Mouse (Mus musculus) ES-E14 (cell line): ENCODE measurements around the gene Trmo. TPM values are rescaled to one million over a fixed set of nuclear protein-coding genes. Genes with fewer than 3 reads are reported as not detected.

Experiments
- DNase-seq: peaks from one replicate; pipeline ENCODE4 v3.0.0-alpha.2; 2013; ENCODE audit warnings: low read depth, low spot score
- H3K27ac ChIP-seq: 2 replicates; pipeline ENCODE4 v1.5.1; 2012; ENCODE audit warnings: low read depth, mild to moderate bottlenecking, low read length, moderate library complexity, mixed read lengths; ENCODE audit not compliant: poor library complexity, insufficient read depth, severe bottlenecking
- H3K36me3 ChIP-seq: 2 replicates; pipeline ENCODE4 v1.6.1; 2012; ENCODE audit warnings: mild to moderate bottlenecking, low read length, moderate library complexity, mixed read lengths; ENCODE audit not compliant: control insufficient read depth, poor library complexity, insufficient read depth, severe bottlenecking
- H3K4me1 ChIP-seq, 2 experiments: fragments of 150-350 bp in 1 of 2; sonication (generic) in 1 of 2; 2 replicates each; pipeline ENCODE4 v1.6.1; 2012; ENCODE audit warnings: low read length in 2 of 2, mild to moderate bottlenecking in 1 of 2, mixed read lengths in 1 of 2; ENCODE audit not compliant: control insufficient read depth in 2 of 2, insufficient read depth in 2 of 2, poor library complexity in 1 of 2
- H3K4me3 ChIP-seq, 2 experiments: fragments of 150-350 bp in 1 of 2; sonication (generic) in 1 of 2; 2 replicates each; pipeline ENCODE4 v1.5.1; 2012; ENCODE audit warnings: low read length in 2 of 2, low read depth in 1 of 2, mild to moderate bottlenecking in 1 of 2, mixed read lengths in 1 of 2; ENCODE audit not compliant: insufficient read depth in 1 of 2, poor library complexity in 1 of 2, severe bottlenecking in 1 of 2
- H3K9ac ChIP-seq: 2 replicates; pipeline ENCODE4 v1.6.1; 2012; ENCODE audit warnings: low read depth, mild to moderate bottlenecking, low read length, mixed read lengths; ENCODE audit not compliant: poor library complexity, insufficient read depth, severe bottlenecking
- H3K9me3 ChIP-seq: fragments of 150-350 bp; sonication (generic); 2 replicates; pipeline ENCODE4 v1.6.1; 2012; ENCODE audit warnings: low read depth, mild to moderate bottlenecking, low read length; ENCODE audit not compliant: control insufficient read depth, insufficient read depth
- CHD2 ChIP-seq: IDR thresholded peaks from 2 replicates; pipeline ENCODE4 v1.6.1; 2014; ENCODE audit warnings: mild to moderate bottlenecking, low read depth, low read length, inconsistent platforms
- HCFC1 ChIP-seq: IDR thresholded peaks from 2 replicates; pipeline ENCODE4 v1.6.1; 2012; ENCODE audit warnings: low read length, inconsistent platforms, borderline replicate concordance; ENCODE audit not compliant: insufficient read depth
- MAFK ChIP-seq: IDR thresholded peaks from 2 replicates; pipeline ENCODE4 v1.6.1; 2014; ENCODE audit warnings: mild to moderate bottlenecking, low read depth, low read length, inconsistent platforms; ENCODE audit not compliant: insufficient read depth
- ZC3H11A ChIP-seq: IDR thresholded peaks from 2 replicates; pipeline ENCODE4 v1.6.1; 2012; ENCODE audit warnings: low read depth, mild to moderate bottlenecking, inconsistent platforms, low read length, borderline replicate concordance
- ZNF384 ChIP-seq: IDR thresholded peaks from 2 replicates; pipeline ENCODE4 v1.6.1; 2012; ENCODE audit warnings: low read depth, low read length, inconsistent platforms
- in situ Hi-C, 2 experiments: fragments of 600-800 bp; cut with MboI; formaldehyde crosslinking; loops; one replicate each; pipeline ENCODE4 v1.15.1; 2025; ENCODE audit warnings: low sequenced_read_pairs in 2 of 2, inconsistent platforms in 1 of 2; ENCODE audit not compliant: unreplicated experiment in 2 of 2
- total RNA-seq: library from RNA; depleted of rRNA; stranded (reverse); fragments of 300-350 nt; gene quantifications from 2 replicates; pipeline ENCODE4 v1.2.3, GENCODE M21; 2012

The Trmo gene
- total RNA-seq, 1 experiment, result 18.8 TPM

DNA sequence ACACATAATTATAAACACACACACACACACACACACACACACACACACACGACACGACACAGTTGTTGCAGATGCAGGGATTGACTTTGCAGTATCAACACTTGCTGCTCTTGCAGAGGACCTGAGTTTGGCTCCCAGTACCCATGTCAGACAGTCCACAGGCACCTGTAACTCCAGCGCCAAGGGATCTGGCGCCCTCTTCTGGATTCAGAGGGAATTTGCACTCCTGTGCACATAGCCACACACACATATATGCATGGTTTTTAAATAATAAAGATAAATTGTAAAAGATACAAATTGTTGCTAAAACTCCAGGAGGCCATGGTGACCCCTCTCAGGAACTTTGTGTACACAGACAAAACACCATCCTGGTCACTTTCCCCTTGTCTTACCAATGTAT is 20.2 kb downstream of the Trmo start:
- TF ChIP-seq MAFK (no peak), CHD2 (no peak), ZNF384 (no peak), HCFC1 (no peak), ZC3H11A (no peak)
- in situ Hi-C loops, result loop anchor here in 1 of 2 experiments (10.0 kb wide), 1 partner anchor 164 kb away; no protein-coding TSS in a partner anchor
- no peak overlapping the region for H3K27ac ChIP-seq
- H3K36me3 ChIP-seq, result no peaks in the 10 kb centered on the region
- H3K4me3 ChIP-seq, result no peak overlapping the region
- no peaks in the 10 kb centered on the region for H3K9me3 ChIP-seq
- H3K4me1 ChIP-seq, result peaks cover 0 to 6% of the 10 kb centered on the region in 2 experiments; a peak in 1 of 4 replicates
- no peak overlapping the region for H3K9ac ChIP-seq
- no peak for DNase-seq

GRCm38 (mm10) chr4:46367487-46367959 is 21.7 kb downstream of the Trmo start:
- in situ Hi-C loops, result loop anchor here in 1 of 2 experiments (10.0 kb wide), 1 partner anchor 163 kb away; no protein-coding TSS in a partner anchor
- H3K4me3 ChIP-seq, result no peak overlapping the region; a peak in 1 of 4 replicates
- DNase-seq, result no peak
- peaks cover 0 to 6% of the 10 kb centered on the region in 2 experiments; a peak in 1 of 4 replicates for H3K4me1 ChIP-seq
- H3K9ac ChIP-seq, result no peak overlapping the region
- TF ChIP-seq MAFK, result no peak
- H3K36me3 ChIP-seq, result no peaks in the 10 kb centered on the region
- H3K27ac ChIP-seq, result no peak overlapping the region
- no peaks in the 10 kb centered on the region for H3K9me3 ChIP-seq

GRCm38 (mm10) chr4:46364360-46364759 is 24.9 kb downstream of the Trmo start:
- in situ Hi-C loops, result loop anchor here in 1 of 2 experiments (10.0 kb wide), 1 partner anchor 160 kb away; no protein-coding TSS in a partner anchor
- no peak overlapping the region for H3K27ac ChIP-seq
- H3K4me3 ChIP-seq, result no peak overlapping the region
- H3K4me1 ChIP-seq, result no peaks in the 10 kb centered on the region
- H3K9ac ChIP-seq, result no peak overlapping the region
- TF ChIP-seq ZC3H11A (no peak), MAFK (no peak), HCFC1 (no peak), ZNF384 (no peak), CHD2 (no peak)
- H3K9me3 ChIP-seq, result no peaks in the 10 kb centered on the region
- DNase-seq, result no peak
- no peaks in the 10 kb centered on the region for H3K36me3 ChIP-seq

DNA sequence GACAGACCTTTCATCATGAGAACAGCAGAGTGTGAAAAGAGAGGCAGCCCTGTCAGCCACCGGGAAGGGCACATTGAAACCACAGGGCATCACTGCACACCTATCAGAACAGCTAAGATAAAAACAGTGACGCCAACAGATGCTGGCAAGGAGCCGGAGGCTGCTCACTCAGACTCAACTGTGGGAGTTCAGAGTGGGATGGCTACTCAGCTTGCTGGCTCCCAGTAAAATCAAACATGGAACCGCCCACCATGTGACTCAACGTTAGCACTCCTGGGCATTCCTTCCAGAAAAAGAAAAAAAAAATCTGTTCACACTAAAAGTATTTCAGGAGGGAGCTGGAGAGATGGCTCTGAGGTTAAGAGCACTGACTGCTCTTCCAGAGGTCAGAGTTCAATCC is 28.0 kb downstream of the Trmo start:
- TF ChIP-seq CHD2, result no peak
- no peak for TF ChIP-seq MAFK
- H3K4me1 ChIP-seq, result no peaks in the 10 kb centered on the region
- H3K4me3 ChIP-seq, result no peak overlapping the region
- H3K9me3 ChIP-seq, result no peaks in the 10 kb centered on the region
- H3K27ac ChIP-seq, result no peak overlapping the region
- no peak for DNase-seq
- no peaks in the 10 kb centered on the region for H3K36me3 ChIP-seq
- H3K9ac ChIP-seq, result no peak overlapping the region
- in situ Hi-C loops, result loop anchor here in 1 of 2 experiments (10.0 kb wide), 1 partner anchor 156 kb away; no protein-coding TSS in a partner anchor
